Mouse (Mus musculus): ENCODE measurements around the gene Kif11.

The Kif11 gene

GRCm38 (mm10) chr19:37449246-37449645 is 73.0 kb downstream of the Kif11 start:
- DNase-seq = no peak

GRCm38 (mm10) chr19:37455528-37455927 is 79.3 kb downstream of the Kif11 start:
- DNase-seq = no peak

GRCm38 (mm10) chr19:37455961-37456360 is 79.8 kb downstream of the Kif11 start:
- no peak for DNase-seq

DNA sequence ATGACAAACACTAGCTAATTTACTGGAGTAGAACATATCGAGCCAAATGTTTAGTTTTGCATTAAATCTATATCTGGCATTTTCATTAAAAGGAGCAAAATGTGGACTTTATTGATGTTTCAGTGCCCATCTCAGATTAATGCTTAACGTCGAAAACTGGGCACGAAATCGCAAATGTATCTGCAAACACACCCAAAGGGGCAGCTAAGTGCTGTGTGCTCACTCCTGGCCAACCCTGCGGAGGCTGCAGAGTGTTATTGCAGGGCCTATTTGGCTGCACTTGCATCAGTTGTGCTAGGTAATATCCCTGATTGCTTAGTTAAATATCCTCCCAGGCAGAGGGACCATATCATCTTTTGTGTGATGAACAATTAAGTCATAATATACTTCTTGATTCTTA is 81.8 kb downstream of the Kif11 start:
- DNase-seq = no peak

DNA sequence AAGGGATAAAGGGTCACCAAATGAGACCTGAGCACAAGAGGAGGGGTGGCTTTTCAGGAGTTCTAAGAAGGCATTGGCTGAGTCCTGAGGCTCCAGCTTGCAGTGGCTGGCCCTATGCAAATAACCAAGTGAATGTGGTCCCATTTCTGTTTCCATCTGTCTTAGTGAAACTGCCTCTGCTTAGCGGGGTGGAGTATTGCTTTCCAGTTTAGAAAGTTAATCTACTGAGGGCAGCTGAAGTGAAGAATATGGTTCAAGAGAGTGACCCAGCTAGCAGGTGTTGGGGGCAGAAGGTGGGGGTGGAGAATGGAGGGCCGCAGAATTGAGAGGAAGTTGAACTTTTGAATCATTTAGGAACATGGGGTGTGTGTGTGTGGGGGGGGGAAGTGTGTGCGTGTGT is 90.2 kb downstream of the Kif11 start:
- DNase-seq = no peak

- DNase-seq = no peak
Observed at GRCm38 (mm10) chr19:37466978-37467377, 90.8 kb downstream of the Kif11 start.

- DNase-seq = no peak
Observed at GRCm38 (mm10) chr19:37468841-37469566, 92.8 kb downstream of the Kif11 start.
